Mouse (Mus musculus) hindbrain, embryonic 10.5 days (tissue): ENCODE measurements around the gene Gm21972. TPM values are rescaled to one million over a fixed set of nuclear protein-coding genes. Genes with fewer than 3 reads are reported as not detected.

Experiments
- DNase-seq: peaks from one replicate; pipeline ENCODE4 v3.0.0-alpha.2; 2017; ENCODE audit warnings: low spot score
- H3K27ac ChIP-seq: fragments of 300-500 bp; sonication (generic); 2 replicates; pipeline ENCODE4 v1.5.1; 2016; ENCODE audit warnings: mild to moderate bottlenecking, moderate library complexity
- H3K27me3 ChIP-seq: fragments of 300-500 bp; sonication (generic); 2 replicates; pipeline ENCODE4 v1.6.1; 2016; ENCODE audit warnings: mild to moderate bottlenecking; ENCODE audit not compliant: poor library complexity, insufficient read depth, severe bottlenecking
- H3K36me3 ChIP-seq: fragments of 300-500 bp; sonication (generic); 2 replicates; pipeline ENCODE4 v1.6.1; 2016; ENCODE audit warnings: mild to moderate bottlenecking, moderate library complexity
- H3K4me1 ChIP-seq: fragments of 300-500 bp; sonication (generic); replicated peaks from 2 replicates; pipeline ENCODE4 v1.6.1; 2016; ENCODE audit warnings: mild to moderate bottlenecking
- H3K4me3 ChIP-seq: fragments of 300-500 bp; sonication (generic); 2 replicates; pipeline ENCODE4 v1.5.1; 2016; ENCODE audit warnings: mild to moderate bottlenecking, moderate library complexity
- H3K9me3 ChIP-seq: fragments of 300-500 bp; sonication (generic); 2 replicates; pipeline ENCODE4 v1.6.1; 2016; ENCODE audit warnings: mild to moderate bottlenecking, moderate library complexity
- WGBS: fragments of 180-500 bp; shearing (Covaris S2); methylation state at CpG from one replicate; pipeline ENCODE4 v1.1.7; 2016; 5-methylcytosine and 5-hydroxymethylcytosine counted together
- polyA plus RNA-seq: library from polyadenylated mRNA; unstranded; fragments of >200 nt; fragmentation: Nextera tagmentation; extraction: Ambion mirVana; gene quantifications from 2 replicates; pipeline ENCODE4 v1.2.1, GENCODE M21; 2016

Gene Gm21972
- polyA plus RNA-seq, 1 experiment from 2014 or later, result not detected

GRCm38 (mm10) chr1:86202617-86203219 is 69.3 kb downstream of the Gm21972 start:
- no peaks in the 10 kb centered on the region for H3K27me3 ChIP-seq
- peaks cover 94% of the 10 kb centered on the region for H3K36me3 ChIP-seq
- peaks cover 14% of the 10 kb centered on the region for H3K4me1 ChIP-seq
- no peak for DNase-seq
- 90% methylated on average over 9 of the region's 9 CpGs for WGBS
- no peak overlapping the region for H3K27ac ChIP-seq
- H3K4me3 ChIP-seq, result no peak overlapping the region
- no peaks in the 10 kb centered on the region for H3K9me3 ChIP-seq

- Histone ChIP-seq H3K9me3 (no peaks in the 10 kb centered on the region), H3K27ac (no peak overlapping the region), H3K4me1 (no peaks in the 10 kb centered on the region), H3K36me3 (peaks cover 77% of the 10 kb centered on the region), H3K4me3 (no peak overlapping the region), H3K27me3 (no peaks in the 10 kb centered on the region)
- no peak for DNase-seq
- whole genome bisulfite sequencing, result 91% methylated on average over 7 of the region's 7 CpGs
Observed at GRCm38 (mm10) chr1:86210676-86211075, 77.2 kb downstream of the Gm21972 start.

GRCm38 (mm10) chr1:86211498-86211897 is 78.1 kb downstream of the Gm21972 start:
- Histone ChIP-seq H3K27ac (no peak overlapping the region), H3K4me3 (no peak overlapping the region), H3K4me1 (no peaks in the 10 kb centered on the region), H3K27me3 (no peaks in the 10 kb centered on the region), H3K9me3 (no peaks in the 10 kb centered on the region), H3K36me3 (peaks cover 77% of the 10 kb centered on the region)
- WGBS, result 95% methylated on average over 1 of the region's 1 CpGs
- DNase-seq, result no peak

Other genes starting within 250 kb of the Gm21972 start
- 146 and 151 TPM in 2 replicates for gene Itm2c, start 239.4 kb upstream of the Gm21972 start, polyA plus RNA-seq
- gene 4933407L21Rik, start 205.2 kb upstream of the Gm21972 start, polyA plus RNA-seq, result 0.43 and 0.51 TPM in 2 replicates
- gene Gpr55, start 172.6 kb upstream of the Gm21972 start, polyA plus RNA-seq, result not detected in 2 replicates
- not detected in 2 replicates for gene Spata3, start 116.8 kb upstream of the Gm21972 start, polyA plus RNA-seq
- 0.19 and 0.25 TPM in 2 replicates for gene 2810459M11Rik, start 87.8 kb upstream of the Gm21972 start, polyA plus RNA-seq
- gene Psmd1, start 69.2 kb upstream of the Gm21972 start, polyA plus RNA-seq, result 184 and 222 TPM in 2 replicates
- gene Htr2b, start 21.7 kb upstream of the Gm21972 start, polyA plus RNA-seq, result 0.10 and 0.35 TPM in 2 replicates
- gene Armc9, start 21.1 kb downstream of the Gm21972 start, polyA plus RNA-seq, result 38.7 and 39.3 TPM in 2 replicates
- gene B3gnt7, start 169.2 kb downstream of the Gm21972 start, polyA plus RNA-seq, result 3.4 and 4.0 TPM in 2 replicates
- gene Ncl, start 225.8 kb downstream of the Gm21972 start, polyA plus RNA-seq, result 270 and 478 TPM in 2 replicates